Mouse (Mus musculus) heart, embryonic 13.5 days (tissue): ENCODE results near the gene Olfr519. TPM values are rescaled to one million over a fixed set of nuclear protein-coding genes. Genes with fewer than 3 reads are reported as not detected.

Experiments used
- ATAC-seq: fragments of 200-750 bp; cut with Nextera tagmentation; 2 replicates; pipeline ENCODE4 v1.8.0; 2017; ENCODE audit warnings: moderate TSS enrichment; ENCODE audit not compliant: insufficient number of reproducible peaks, low FRiP score, low TSS enrichment; ENCODE audit errors: extremely low read depth
- H3K27ac ChIP-seq: fragments of 300-500 bp; sonication (generic); replicated peaks from 2 replicates; pipeline ENCODE4 v1.5.1; 2015; ENCODE audit warnings: moderate library complexity, mild to moderate bottlenecking, inconsistent platforms
- H3K27me3 ChIP-seq: fragments of 300-500 bp; sonication (generic); replicated peaks from 2 replicates; pipeline ENCODE4 v1.6.1; 2015; ENCODE audit warnings: mild to moderate bottlenecking, inconsistent platforms
- H3K36me3 ChIP-seq: fragments of 300-500 bp; sonication (generic); 2 replicates; pipeline ENCODE4 v1.6.1; 2015; ENCODE audit warnings: mild to moderate bottlenecking, inconsistent platforms
- H3K4me1 ChIP-seq: fragments of 300-500 bp; sonication (generic); 2 replicates; pipeline ENCODE4 v1.6.1; 2015; ENCODE audit warnings: inconsistent platforms
- H3K4me2 ChIP-seq: fragments of 300-500 bp; sonication (generic); 2 replicates; pipeline ENCODE4 v1.6.1; 2015; ENCODE audit warnings: inconsistent platforms, mild to moderate bottlenecking, moderate library complexity
- H3K4me3 ChIP-seq: fragments of 300-500 bp; sonication (generic); 2 replicates; pipeline ENCODE4 v1.5.1; 2015; ENCODE audit warnings: moderate library complexity, mild to moderate bottlenecking, inconsistent platforms
- H3K9ac ChIP-seq: fragments of 300-500 bp; sonication (generic); 2 replicates; pipeline ENCODE4 v1.6.1; 2015; ENCODE audit warnings: inconsistent platforms, mild to moderate bottlenecking, moderate library complexity
- H3K9me3 ChIP-seq: fragments of 300-500 bp; sonication (generic); 2 replicates; pipeline ENCODE4 v1.6.1; 2016; ENCODE audit warnings: inconsistent platforms
- WGBS: fragments of 180-500 bp; shearing (Covaris S2); methylation state at CpG from one replicate; pipeline ENCODE4 v1.1.7; 2015; ENCODE audit warnings: mixed read lengths; 5-methylcytosine and 5-hydroxymethylcytosine counted together
- polyA plus RNA-seq: library from polyadenylated mRNA; unstranded; fragments of >200 nt; fragmentation: Nextera tagmentation; extraction: Ambion mirVana; gene quantifications from 2 replicates; pipeline ENCODE4 v1.2.1, GENCODE M21; 2015

Gene Olfr519
- polyA plus RNA-seq, 1 experiment from 2014 or later = not detected

DNA sequence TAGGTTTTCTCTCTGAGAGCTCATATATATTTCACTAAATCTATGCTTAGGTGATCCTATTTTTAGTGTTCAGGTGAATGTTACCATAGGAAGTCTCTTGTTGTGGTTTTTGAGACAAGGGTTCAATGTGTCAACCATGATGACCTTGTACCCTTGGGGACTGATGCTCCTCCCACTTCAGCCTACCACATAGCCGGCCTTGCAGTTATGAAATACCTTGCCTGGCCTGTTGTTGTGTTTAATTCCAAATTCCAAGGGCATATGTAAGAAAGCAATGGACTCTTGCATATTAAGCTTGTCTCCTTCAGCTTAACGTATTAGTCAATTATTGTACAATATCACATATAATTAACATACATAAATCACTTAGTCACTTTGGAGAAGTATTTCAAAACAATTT is 9.7 kb upstream of the Olfr519 start:
- no peak overlapping the region for H3K9ac ChIP-seq
- WGBS = 64% methylated on average over 2 of the region's 2 CpGs
- H3K4me2 ChIP-seq = no peak overlapping the region
- no peak for ATAC-seq
- no peak overlapping the region for H3K27ac ChIP-seq
- no peaks in the 10 kb centered on the region for H3K9me3 ChIP-seq
- H3K27me3 ChIP-seq = no peaks in the 10 kb centered on the region
- H3K36me3 ChIP-seq = no peaks in the 10 kb centered on the region
- H3K4me3 ChIP-seq = no peak overlapping the region
- no peaks in the 10 kb centered on the region for H3K4me1 ChIP-seq

- ATAC-seq = no peak
- no peak within 1 kb of the TSS for H3K27ac ChIP-seq
- H3K9me3 ChIP-seq = no peaks in the 10 kb centered on the region
- no peaks in the 10 kb centered on the region for H3K36me3 ChIP-seq
- no peak within 1 kb of the TSS for H3K4me3 ChIP-seq
- H3K4me2 ChIP-seq = no peak within 1 kb of the TSS
- H3K9ac ChIP-seq = no peak within 1 kb of the TSS
- H3K27me3 ChIP-seq = no peaks in the 10 kb centered on the region
- no peaks in the 10 kb centered on the region for H3K4me1 ChIP-seq
- 70% methylated on average over 4 of the region's 4 CpGs for WGBS
Measured at GRCm38 (mm10) chr7:108884906-108885305, 9.3 kb downstream of the Olfr519 start, which contains the start of gene Olfr518. TSS of gene Olfr518 (minus strand) at chr7:108885006.

DNA sequence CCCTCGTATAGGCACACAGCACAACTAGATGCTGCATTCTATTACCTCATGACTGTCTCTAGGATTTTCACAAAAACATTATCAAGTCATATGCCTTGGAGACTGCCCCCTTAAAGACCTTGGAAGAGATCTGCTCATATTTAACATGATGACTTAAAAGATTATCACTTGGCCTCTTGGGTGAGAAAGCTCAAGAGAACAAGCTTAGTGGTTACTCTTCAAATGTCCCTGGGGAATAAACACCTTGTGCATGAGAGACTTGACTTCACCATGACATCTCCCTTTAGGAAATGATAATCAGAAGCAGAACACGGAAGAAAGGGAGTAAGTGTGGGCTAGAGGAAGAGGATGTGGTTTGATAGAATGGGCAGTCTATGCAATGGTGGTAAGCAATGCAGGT is 21.9 kb downstream of the Olfr519 start, which contains the start of gene Olfr517:
Olfr517 (minus strand) TSS at position 101 of the 400 bp plus-strand sequence.
- no peak within 1 kb of the TSS for H3K9ac ChIP-seq
- ATAC-seq = no peak
- 53% methylated on average over 2 of the region's 2 CpGs for WGBS
- H3K4me2 ChIP-seq = no peak within 1 kb of the TSS
- H3K27me3 ChIP-seq = no peaks in the 10 kb centered on the region
- no peak within 1 kb of the TSS for H3K27ac ChIP-seq
- no peaks in the 10 kb centered on the region for H3K9me3 ChIP-seq
- no peaks in the 10 kb centered on the region for H3K36me3 ChIP-seq
- no peaks in the 10 kb centered on the region for H3K4me1 ChIP-seq
- H3K4me3 ChIP-seq = no peak within 1 kb of the TSS

DNA sequence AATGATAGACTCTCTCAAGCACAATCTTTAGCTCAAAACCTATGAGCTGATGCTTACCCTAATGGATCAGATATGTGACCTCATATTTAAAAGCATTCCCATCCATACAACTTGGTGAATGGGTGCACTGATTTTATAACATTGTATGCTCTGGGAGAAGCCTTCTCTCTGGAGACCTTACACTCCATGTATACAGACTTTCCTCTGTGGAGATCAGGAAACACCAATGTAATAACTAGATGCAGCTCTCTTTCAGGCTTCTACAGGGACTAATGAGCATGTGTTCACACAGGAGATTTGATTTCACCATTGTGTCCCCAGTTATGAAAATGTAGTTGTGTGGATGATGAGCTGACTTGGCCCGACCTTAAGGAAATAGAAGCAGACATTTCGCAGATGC is 43.8 kb downstream of the Olfr519 start, which contains the start of gene Olfr516:
Olfr516 (minus strand) TSS at position 101 of the 400 bp plus-strand sequence.
- WGBS = 84% methylated on average over 2 of the region's 2 CpGs
- no peak within 1 kb of the TSS for H3K4me2 ChIP-seq
- ATAC-seq = no peak
- no peaks in the 10 kb centered on the region for H3K9me3 ChIP-seq
- no peak within 1 kb of the TSS for H3K4me3 ChIP-seq
- H3K4me1 ChIP-seq = no peaks in the 10 kb centered on the region
- H3K27me3 ChIP-seq = no peaks in the 10 kb centered on the region
- no peak within 1 kb of the TSS for H3K27ac ChIP-seq
- no peaks in the 10 kb centered on the region for H3K36me3 ChIP-seq
- H3K9ac ChIP-seq = no peak within 1 kb of the TSS

Other genes starting within 250 kb of the Olfr519 start
- not detected in 2 replicates for gene Olfr509, start 242.5 kb downstream of the Olfr519 start, polyA plus RNA-seq
- not detected in 2 replicates for gene Olfr510, start 228.0 kb downstream of the Olfr519 start, polyA plus RNA-seq
- gene Olfr512, start 181.1 kb downstream of the Olfr519 start, polyA plus RNA-seq = not detected in 2 replicates
- not detected in 2 replicates for gene Olfr513, start 143.4 kb downstream of the Olfr519 start, polyA plus RNA-seq
- not detected in 2 replicates for gene Olfr514, start 68.4 kb downstream of the Olfr519 start, polyA plus RNA-seq
- gene Olfr516, start 43.9 kb downstream of the Olfr519 start, polyA plus RNA-seq = not detected in 2 replicates
- gene Olfr517, start 22.0 kb downstream of the Olfr519 start, polyA plus RNA-seq = not detected in 2 replicates
- gene Olfr518, start 9.4 kb downstream of the Olfr519 start, polyA plus RNA-seq = not detected in 2 replicates
- 8.7 and 9.0 TPM in 2 replicates for gene Nlrp10, start 35.8 kb upstream of the Olfr519 start, polyA plus RNA-seq
- 54.0 and 55.4 TPM in 2 replicates for gene Eif3f, start 40.0 kb upstream of the Olfr519 start, polyA plus RNA-seq
- gene Tub, start 55.9 kb upstream of the Olfr519 start, polyA plus RNA-seq = 0.62 and 0.78 TPM in 2 replicates
- 0.75 and 0.82 TPM in 2 replicates for gene Ric3, start 188.9 kb upstream of the Olfr519 start, polyA plus RNA-seq